Mouse (Mus musculus): ENCODE measurements around the gene Kdm5a. TPM values are rescaled to one million over a fixed set of nuclear protein-coding genes. Genes with fewer than 3 reads are reported as not detected.

The Kdm5a gene
- total and polyA plus RNA-seq, 3 experiments = 20.8 to 35.8 (median 29.3) TPM

GRCm38 (mm10) chr6:120356951-120357945 lies 6.7 kb upstream of the Kdm5a start:
- dilution Hi-C loops (cut with MboI; ENCODE audit: extremely low pct_ligation_motif_present, extremely low pct_unique_long_range_greater_than_20kb, low sequenced_read_pairs) = no loop called here
- Histone ChIP-seq H3K27ac (ENCODE audit: insufficient read depth, low read depth) (peak overlapping the region; percentile 38), H3K9ac (ENCODE audit: insufficient read depth, low read depth) (peak overlapping the region; percentile 95), H3K36me3 (replicated peaks in 1 of 2; ENCODE audit: control insufficient read depth in 1 of 2, insufficient read depth in 1 of 2, low read length in 1 of 2) (peaks cover 7 to 21% of the 10 kb centered on the region in 2 experiments), H3K9me3 (replicated peaks; ENCODE audit: low read length) (no peaks in the 10 kb centered on the region), H3K4me3 (replicated peaks in 1 of 3; ENCODE audit: low read depth in 2 of 3, low read length in 2 of 3, poor library complexity in 1 of 3) (peak overlapping the region; percentile 58 to 79 (median 77)), H3K79me2 (replicated peaks; ENCODE audit: control insufficient read depth, extremely low read depth, insufficient read depth, poor library complexity, severe bottlenecking) (peaks cover 19% of the 10 kb centered on the region), H3K4me2 (ENCODE audit: insufficient read depth, low read depth, poor library complexity, severe bottlenecking) (peak overlapping the region; percentile 99), H3K4me1 (ENCODE audit: control insufficient read depth in 1 of 2, insufficient read depth in 2 of 2) (peaks cover 6 to 33% of the 10 kb centered on the region in 2 experiments; a peak in 2 of 4 replicates), H3K27me3 (replicated peaks) (no peaks in the 10 kb centered on the region)
- in situ Hi-C loops (cut with MboI; ENCODE audit: low pct_ligation_motif_present, low pct_unique_long_range_greater_than_20kb, low sequenced_read_pairs) = no loop called here
- peak; percentile 96 for DNase-seq (ENCODE audit: extremely low read depth)
- TF ChIP-seq NRF1 (IDR thresholded peaks at IDR 0.05; ENCODE audit: low read depth, low read length) = peak; percentile 73
- TF ChIP-seq IRF4 (IDR thresholded peaks at IDR 0.05; ENCODE audit: low read depth, low read length) = peak; percentile 75
- no peak for TF ChIP-seq MAFK (IDR thresholded peaks at IDR 0.05; ENCODE audit: insufficient replicate concordance, low read length)
- peak; percentile 58; the same call in 1 of the 2 replicates for TF ChIP-seq ZMIZ1 (IDR thresholded peaks at IDR 0.05; ENCODE audit: low read depth, low read length)
- TF ChIP-seq USF2 (conservative IDR thresholded peaks at IDR 0.05; ENCODE audit: low read depth, low read length) = no peak
- peak; percentile 82 for TF ChIP-seq MXI1 (IDR thresholded peaks at IDR 0.05; ENCODE audit: low read depth, low read length)
- peak; percentile 92 for TF ChIP-seq NELFE (IDR thresholded peaks at IDR 0.05; ENCODE audit: low read depth, low read length)
- TF ChIP-seq CHD2 (IDR thresholded peaks at IDR 0.05; ENCODE audit: low read length) = peak; percentile 88
- TF ChIP-seq JUND (conservative IDR thresholded peaks at IDR 0.05; ENCODE audit: low read depth, low read length) = 0 out of 2 replicates have a peak, but pooled peaks have one; percentile 35
- peak; percentile 98 for TF ChIP-seq KAT2A (IDR thresholded peaks at IDR 0.05; ENCODE audit: insufficient replicate concordance, low read length)
- no peak for TF ChIP-seq RCOR1 (conservative IDR thresholded peaks at IDR 0.05; ENCODE audit: low read depth, low read length)
- no peak for TF ChIP-seq RAD21 (IDR thresholded peaks at IDR 0.05; ENCODE audit: low read depth, low read length)
- no peak for TF ChIP-seq ZKSCAN1 (IDR thresholded peaks at IDR 0.05; ENCODE audit: borderline replicate concordance, low read depth, low read length)
- TF ChIP-seq EP300 (IDR thresholded peaks at IDR 0.05; ENCODE audit: low read length) = no peak
- TF ChIP-seq UBTF (IDR thresholded peaks at IDR 0.05; ENCODE audit: low read depth, low read length) = no peak
- no peak for TF ChIP-seq USF1 (IDR thresholded peaks at IDR 0.05; ENCODE audit: low read depth, low read length)
- peak; percentile 100 for TF ChIP-seq HCFC1 (IDR thresholded peaks at IDR 0.05; ENCODE audit: low read depth, low read length)
- peak; percentile 97 for TF ChIP-seq SIN3A (IDR thresholded peaks at IDR 0.05; ENCODE audit: low read length)
- peak; percentile 80 for TF ChIP-seq MAX (IDR thresholded peaks at IDR 0.05; ENCODE audit: low read length)
- TF ChIP-seq ELF1 (IDR thresholded peaks at IDR 0.05; ENCODE audit: low read depth, low read length) = peak; percentile 86
- TF ChIP-seq ZC3H11A (IDR thresholded peaks at IDR 0.05; ENCODE audit: low read depth, low read length) = no peak
- peak; percentile 86; the same call in 1 of the 2 replicates for TF ChIP-seq TBP (conservative IDR thresholded peaks at IDR 0.05; ENCODE audit: low read depth, low read length)
- TF ChIP-seq JUN (IDR thresholded peaks at IDR 0.05; ENCODE audit: insufficient read depth, low read depth, low read length) = no peak
- no peak for TF ChIP-seq SMC3 (IDR thresholded peaks at IDR 0.05; ENCODE audit: low read depth, low read length)
- peak; percentile 87; the same call in 1 of the 2 replicates for TF ChIP-seq POLR2AphosphoS2 (IDR thresholded peaks at IDR 0.05; ENCODE audit: low read depth, low read length)
- peak; percentile 77; the same call in 1 of the 2 replicates for TF ChIP-seq GABPA (IDR thresholded peaks at IDR 0.05; ENCODE audit: insufficient replicate concordance, low read depth, low read length)
- TF ChIP-seq BHLHE40 (IDR thresholded peaks at IDR 0.05; ENCODE audit: low read depth, low read length) = no peak; the same call in 1 of the 2 replicates
- 0 out of 2 replicates have a peak, but pooled peaks have one; percentile 49 for TF ChIP-seq CHD1 (IDR thresholded peaks at IDR 0.05; ENCODE audit: low read depth, low read length)
- TF ChIP-seq TCF12 (IDR thresholded peaks at IDR 0.05; ENCODE audit: low read depth, low read length) = peak; percentile 75
- TF ChIP-seq MYC (IDR thresholded peaks at IDR 0.05; ENCODE audit: low read depth, low read length) = peak; percentile 96
- TF ChIP-seq E2F4 (IDR thresholded peaks at IDR 0.05; ENCODE audit: insufficient replicate concordance, low read depth, low read length) = peak; percentile 29; the same call in 1 of the 2 replicates
- peak; percentile 90 for TF ChIP-seq MAZ (IDR thresholded peaks at IDR 0.05; ENCODE audit: low read depth, low read length)
- TF ChIP-seq ZNF384 (IDR thresholded peaks at IDR 0.05; ENCODE audit: low read depth, low read length) = no peak
- no peak for TF ChIP-seq PAX5 (IDR thresholded peaks at IDR 0.05; ENCODE audit: low read length)
- TF ChIP-seq POLR2A (IDR thresholded peaks at IDR 0.05; ENCODE audit: low read depth, low read length) = peak; percentile 86
- no peak for TF ChIP-seq MEF2A (IDR thresholded peaks at IDR 0.05; ENCODE audit: borderline replicate concordance, low read depth, low read length)
- no peak for TF ChIP-seq CTCF (conservative IDR thresholded peaks at IDR 0.05 in 1 of 2, IDR thresholded peaks at IDR 0.05 in 1 of 2; ENCODE audit: low read depth in 2 of 2, low read length in 2 of 2)
